Mouse (Mus musculus) bone marrow macrophage, adult 2 months (primary cell): ENCODE measurements around the gene Ptges.

Source experiments
- CTCF ChIP-seq: IDR thresholded peaks from 2 replicates; pipeline ENCODE4 v1.5.1; 2012; ENCODE audit warnings: low read depth, mild to moderate bottlenecking, low read length, moderate library complexity
- POLR2A ChIP-seq: IDR thresholded peaks from 2 replicates; pipeline ENCODE4 v1.6.1; 2012; ENCODE audit warnings: mild to moderate bottlenecking, low read depth, low read length, borderline replicate concordance

GRCm38 (mm10) chr2:30936808-30937207, 7.1 kb upstream of the Ptges start:
- no peak for TF ChIP-seq POLR2A
- no peak for TF ChIP-seq CTCF
